Mouse (Mus musculus) spleen, postnatal 4 days (tissue): ENCODE measurements around the gene Npcd.

Experiments used
- DNase-seq, 2 experiments: peaks; one replicate each; pipeline ENCODE4 v3.0.0; 2022; ENCODE audit warnings: low spot score in 2 of 2

The Npcd gene

DNA sequence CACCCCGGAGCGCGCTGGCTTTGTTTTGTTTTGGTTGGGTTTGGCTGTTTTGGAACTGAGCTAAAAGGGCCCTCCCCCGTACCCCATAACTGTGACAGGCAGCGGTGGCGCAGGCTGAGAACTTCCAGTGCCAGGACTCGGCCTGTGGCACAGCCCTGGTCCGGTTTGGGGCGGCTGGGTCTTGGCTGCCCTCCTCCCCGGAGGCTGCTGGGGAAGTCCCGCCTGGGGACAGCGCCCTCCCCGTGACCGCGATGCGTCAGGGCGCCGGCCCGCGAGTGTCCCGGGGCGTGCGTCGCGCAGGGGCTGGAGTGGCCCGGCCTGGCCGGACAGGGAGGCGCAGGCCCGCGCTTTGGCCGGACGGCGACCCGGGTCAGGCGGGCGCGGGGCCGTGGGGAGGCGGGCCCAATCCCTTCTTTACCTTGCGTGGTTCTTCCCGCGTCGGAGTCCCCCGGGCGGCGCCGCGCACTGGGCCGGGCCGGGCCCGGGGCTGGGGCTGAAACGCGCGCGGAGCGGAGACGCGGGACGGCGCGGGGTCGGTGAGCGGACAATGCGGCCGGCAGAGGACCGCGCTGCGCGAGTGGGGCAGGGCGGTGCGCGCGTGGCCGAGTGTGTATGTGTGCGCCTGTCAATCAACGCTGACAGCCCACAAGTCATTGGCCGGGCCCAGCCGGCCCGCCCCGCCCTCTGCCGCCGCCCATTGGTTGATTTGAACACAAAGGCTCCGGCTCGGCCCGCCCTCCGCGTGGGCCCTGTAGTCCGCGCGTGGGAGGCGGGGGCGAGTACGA lies 91.9 kb downstream of the Npcd start, which contains the start of gene Sun2:
TSS of gene Sun2 (minus strand) at position 616 of the 785 bp plus-strand sequence.
- peak; percentile 94 to 97 for DNase-seq

DNA sequence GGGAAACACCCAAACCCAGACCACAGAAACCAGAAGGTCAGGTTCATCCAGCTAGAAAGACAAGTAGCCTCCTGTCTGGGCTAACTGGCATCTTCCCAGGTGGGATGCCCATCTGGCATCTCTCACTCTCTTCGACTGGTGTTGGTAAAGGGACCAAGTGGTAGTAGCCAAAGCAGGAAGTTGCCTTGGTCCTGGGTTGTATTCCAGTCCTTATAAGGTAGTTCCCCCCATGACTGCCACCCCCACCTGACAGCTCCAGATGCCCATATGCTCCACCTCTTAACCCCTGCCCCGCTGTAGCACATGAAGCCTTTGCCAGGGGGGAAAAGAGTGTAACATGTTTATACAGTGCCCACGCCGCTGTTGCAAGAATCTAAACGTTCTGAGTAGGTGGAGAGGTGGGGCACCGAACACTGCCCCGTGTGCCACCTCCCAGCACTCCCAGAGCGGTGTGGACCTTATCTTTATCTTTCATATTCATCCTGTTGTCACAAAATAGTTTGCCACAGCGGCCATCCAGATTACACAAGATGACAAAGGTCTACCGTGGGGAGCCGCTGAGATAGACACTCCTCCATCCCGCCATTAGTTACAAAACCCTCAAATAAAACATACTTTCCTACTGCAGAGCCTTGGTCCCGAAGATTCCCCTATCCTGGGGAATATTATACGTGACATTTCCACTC lies 92.7 kb downstream of the Npcd start:
- DNase-seq = peak in 1 of 2 experiments; percentile 25

DNA sequence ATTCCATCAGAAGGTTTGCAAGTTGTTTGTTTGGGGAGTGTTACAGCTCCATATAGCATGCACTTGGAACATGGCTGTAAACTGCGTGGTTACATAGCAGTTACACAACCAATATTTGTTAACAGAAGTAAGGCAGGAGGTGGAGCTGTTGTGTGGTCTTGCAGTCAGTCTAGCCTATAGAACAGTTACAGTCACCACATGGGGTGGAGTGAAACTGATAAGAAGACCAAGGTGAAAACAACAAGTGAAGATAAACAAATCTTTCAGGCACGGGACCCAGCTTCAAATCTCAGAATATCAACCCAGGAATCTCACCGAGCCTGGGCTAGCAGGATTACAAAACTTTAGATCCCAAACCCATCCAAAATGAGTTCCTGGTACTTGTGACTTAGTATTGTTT lies 93.3 kb downstream of the Npcd start:
- no peak for DNase-seq
